Mouse (Mus musculus) brown adipose tissue, adult 24 weeks (tissue): ENCODE results near the gene Dhcr7. TPM values are rescaled to one million over a fixed set of nuclear protein-coding genes. Genes with fewer than 3 reads are reported as not detected.

Experiments
- H3K27ac ChIP-seq: fragments of 200-500 bp; replicated peaks from 2 replicates; pipeline ENCODE4 v1.5.1; 2012; ENCODE audit warnings: low read depth, mild to moderate bottlenecking, low read length
- H3K4me1 ChIP-seq: fragments of 200-500 bp; 2 replicates; pipeline ENCODE4 v1.6.1; 2012; ENCODE audit warnings: low read length, mixed read lengths; ENCODE audit not compliant: control insufficient read depth, insufficient read depth, insufficient read length
- H3K4me3 ChIP-seq: fragments of 200-500 bp; 2 replicates; pipeline ENCODE4 v1.5.1; 2012; ENCODE audit warnings: low read depth, mild to moderate bottlenecking, low read length, moderate library complexity; ENCODE audit not compliant: insufficient read depth
- polyA plus RNA-seq: library from polyadenylated mRNA; stranded (reverse); fragments of >200 nt; gene quantifications from 2 replicates; pipeline ENCODE4 v1.2.4, GENCODE M21; 2012; ENCODE audit not compliant: missing spikeins, insufficient read depth, insufficient read length

Dhcr7 gene
- polyA plus RNA-seq, 1 experiment = 25.9 TPM

GRCm38 (mm10) chr7:143821241-143821640 lies 1.7 kb upstream of the Dhcr7 start:
- Histone ChIP-seq H3K27ac (no peak overlapping the region), H3K4me1 (peaks cover 9% of the 10 kb centered on the region), H3K4me3 (no peak overlapping the region)

- H3K4me3 ChIP-seq = peak overlapping the region; percentile 55
- peak overlapping the region; percentile 98 for H3K27ac ChIP-seq
- H3K4me1 ChIP-seq = peaks cover 9% of the 10 kb centered on the region
Observed at GRCm38 (mm10) chr7:143823266-143823605, 291 bp downstream of the Dhcr7 start.

- Histone ChIP-seq H3K4me3 (no peak overlapping the region), H3K4me1 (peaks cover 5% of the 10 kb centered on the region), H3K27ac (no peak overlapping the region)
Observed at GRCm38 (mm10) chr7:143826985-143827384, 4.0 kb downstream of the Dhcr7 start.

- H3K27ac ChIP-seq = peak overlapping the region; percentile 36
- H3K4me3 ChIP-seq = peak overlapping the region; percentile 71
- peaks cover 5% of the 10 kb centered on the region; the same call in 1 of the 2 replicates for H3K4me1 ChIP-seq
Observed at GRCm38 (mm10) chr7:143829504-143830331, 6.8 kb downstream of the Dhcr7 start.

- Histone ChIP-seq H3K27ac (no peak overlapping the region), H3K4me1 (peaks cover 5% of the 10 kb centered on the region; the same call in 1 of the 2 replicates), H3K4me3 (peak overlapping the region; percentile 58)
Observed at GRCm38 (mm10) chr7:143830399-143830798, 7.5 kb downstream of the Dhcr7 start.

GRCm38 (mm10) chr7:143832196-143832595 lies 9.3 kb downstream of the Dhcr7 start:
- H3K4me3 ChIP-seq = no peak overlapping the region
- no peak overlapping the region for H3K27ac ChIP-seq

GRCm38 (mm10) chr7:143832611-143833010 lies 9.7 kb downstream of the Dhcr7 start:
- Histone ChIP-seq H3K4me3 (no peak overlapping the region), H3K4me1 (0 out of 2 replicates have a peak, but pooled peaks cover 2% of the 10 kb centered on the region), H3K27ac (no peak overlapping the region)

More at GRCm38 (mm10) chr7:143832196-143832595, 9.3 kb downstream of the Dhcr7 start:
- H3K4me1 ChIP-seq = 0 out of 2 replicates have a peak, but pooled peaks cover 2% of the 10 kb centered on the region

GRCm38 (mm10) chr7:143833581-143834190 lies 10.7 kb downstream of the Dhcr7 start:
- Histone ChIP-seq H3K27ac (no peak overlapping the region), H3K4me1 (0 out of 2 replicates have a peak, but pooled peaks cover 2% of the 10 kb centered on the region), H3K4me3 (no peak overlapping the region)

- Histone ChIP-seq H3K27ac (no peak overlapping the region), H3K4me1 (0 out of 2 replicates have a peak, but pooled peaks cover 2% of the 10 kb centered on the region), H3K4me3 (no peak overlapping the region)
Observed at GRCm38 (mm10) chr7:143834316-143834715, 11.4 kb downstream of the Dhcr7 start.

GRCm38 (mm10) chr7:143834972-143835371 lies 12.0 kb downstream of the Dhcr7 start:
- Histone ChIP-seq H3K4me1 (0 out of 2 replicates have a peak, but pooled peaks cover 2% of the 10 kb centered on the region), H3K27ac (no peak overlapping the region), H3K4me3 (no peak overlapping the region)

GRCm38 (mm10) chr7:143837705-143838358 lies 14.9 kb downstream of the Dhcr7 start:
- 0 out of 2 replicates have a peak, but pooled peaks cover 2% of the 10 kb centered on the region for H3K4me1 ChIP-seq

GRCm38 (mm10) chr7:143840121-143840520 lies 17.2 kb downstream of the Dhcr7 start:
- no peak overlapping the region for H3K27ac ChIP-seq
- no peaks in the 10 kb centered on the region for H3K4me1 ChIP-seq
- no peak overlapping the region for H3K4me3 ChIP-seq

More at GRCm38 (mm10) chr7:143837705-143838358, 14.9 kb downstream of the Dhcr7 start:
- no peak overlapping the region for H3K4me3 ChIP-seq
- H3K27ac ChIP-seq = no peak overlapping the region

- Histone ChIP-seq H3K4me1 (no peaks in the 10 kb centered on the region), H3K4me3 (no peak overlapping the region), H3K27ac (no peak overlapping the region)
Observed at GRCm38 (mm10) chr7:143841301-143841700, 18.4 kb downstream of the Dhcr7 start.

GRCm38 (mm10) chr7:143848127-143848767 lies 25.3 kb downstream of the Dhcr7 start:
- Histone ChIP-seq H3K4me3 (no peak overlapping the region), H3K4me1 (no peaks in the 10 kb centered on the region), H3K27ac (no peak overlapping the region)
